Mouse (Mus musculus) lung, postnatal 0 days (tissue): ENCODE measurements around the gene Sox6. TPM values are rescaled to one million over a fixed set of nuclear protein-coding genes. Genes with fewer than 3 reads are reported as not detected.

ENCODE experiments used
- ATAC-seq: fragments of 200-750 bp; cut with Nextera tagmentation; 2 replicates; pipeline ENCODE4 v1.8.0; 2017; ENCODE audit warnings: moderate library complexity
- DNase-seq: peaks from one replicate; pipeline ENCODE4 v3.0.0-alpha.2; 2016; ENCODE audit warnings: low spot score
- H3K27ac ChIP-seq: fragments of 300-500 bp; sonication (generic); 2 replicates; pipeline ENCODE4 v1.5.1; 2014; ENCODE audit warnings: antibody characterized with exemption, mild to moderate bottlenecking, low read length, mixed read lengths
- H3K27me3 ChIP-seq: fragments of 300-500 bp; sonication (generic); replicated peaks from 2 replicates; pipeline ENCODE4 v1.6.1; 2014; ENCODE audit warnings: low read length, mixed read lengths; ENCODE audit not compliant: insufficient read depth
- H3K36me3 ChIP-seq: fragments of 300-500 bp; sonication (generic); 2 replicates; pipeline ENCODE4 v1.6.1; 2014; ENCODE audit warnings: low read length, mixed read lengths; ENCODE audit not compliant: insufficient read depth
- H3K4me1 ChIP-seq: fragments of 300-500 bp; sonication (generic); 2 replicates; pipeline ENCODE4 v1.6.1; 2014; ENCODE audit warnings: antibody characterized with exemption, low read depth, low read length, mixed read lengths; ENCODE audit not compliant: insufficient read depth
- H3K4me2 ChIP-seq: fragments of 300-500 bp; sonication (generic); replicated peaks from 2 replicates; pipeline ENCODE4 v1.6.1; 2014; ENCODE audit warnings: low read depth, mild to moderate bottlenecking, low read length, moderate library complexity, mixed read lengths
- H3K4me3 ChIP-seq: fragments of 300-500 bp; sonication (generic); 2 replicates; pipeline ENCODE4 v1.5.1; 2014; ENCODE audit warnings: low read depth, low read length
- H3K9ac ChIP-seq: fragments of 300-500 bp; sonication (generic); replicated peaks from 2 replicates; pipeline ENCODE4 v1.6.1; 2014; ENCODE audit warnings: low read depth, mild to moderate bottlenecking
- H3K9me3 ChIP-seq: fragments of 300-500 bp; sonication (generic); 2 replicates; pipeline ENCODE4 v1.6.1; 2016; ENCODE audit warnings: low read length, mixed read lengths
- CTCF ChIP-seq: IDR thresholded peaks from 2 replicates; pipeline ENCODE4 v1.5.1; 2016; ENCODE audit warnings: antibody characterized with exemption, mild to moderate bottlenecking
- EP300 ChIP-seq: IDR thresholded peaks from 2 replicates; pipeline ENCODE4 v1.6.1; 2016; ENCODE audit warnings: antibody characterized with exemption, mild to moderate bottlenecking, control low read depth
- WGBS: fragments of 180-500 bp; shearing (Covaris S2); extraction: QIAGEN DNeasy Blood & Tissue Kit; methylation state at CpG from one replicate; pipeline ENCODE4 v1.1.7; 2014; 5-methylcytosine and 5-hydroxymethylcytosine counted together
- polyA plus RNA-seq: library from polyadenylated mRNA; unstranded; fragments of >200 nt; fragmentation: Nextera tagmentation; extraction: Ambion mirVana; gene quantifications from 2 replicates; pipeline ENCODE4 v1.2.1, GENCODE M21; 2015

The Sox6 gene
- polyA plus RNA-seq, 1 experiment from 2014 or later, result 6.8 TPM

GRCm38 (mm10) chr7:115510045-115510444, 528.6 kb downstream of the Sox6 start:
- Histone ChIP-seq H3K9me3 (no peaks in the 10 kb centered on the region), H3K36me3 (no peaks in the 10 kb centered on the region), H3K4me3 (no peak overlapping the region), H3K27me3 (no peaks in the 10 kb centered on the region), H3K4me2 (no peak overlapping the region), H3K4me1 (no peaks in the 10 kb centered on the region), H3K9ac (no peak overlapping the region), H3K27ac (no peak overlapping the region)
- DNase-seq (no peak), ATAC-seq (no peak)
- TF ChIP-seq EP300 (no peak), CTCF (no peak)
- WGBS, result 71% methylated on average over 5 of the region's 5 CpGs

- Histone ChIP-seq H3K27me3 (no peaks in the 10 kb centered on the region), H3K4me1 (peaks cover 7% of the 10 kb centered on the region; the same call in 1 of the 2 replicates), H3K36me3 (no peaks in the 10 kb centered on the region), H3K9ac (no peak overlapping the region), H3K9me3 (no peaks in the 10 kb centered on the region), H3K4me2 (no peak overlapping the region), H3K27ac (no peak overlapping the region), H3K4me3 (no peak overlapping the region)
- TF ChIP-seq CTCF (no peak), EP300 (no peak)
- ATAC-seq, result no peak
- no peak for DNase-seq
- 92% methylated on average over 6 of the region's 6 CpGs for whole genome bisulfite sequencing
Measured at GRCm38 (mm10) chr7:115506385-115506784, 532.2 kb downstream of the Sox6 start.

- Histone ChIP-seq H3K27me3 (no peaks in the 10 kb centered on the region), H3K27ac (no peak overlapping the region), H3K36me3 (no peaks in the 10 kb centered on the region), H3K4me2 (no peak overlapping the region), H3K9ac (no peak overlapping the region), H3K4me3 (no peak overlapping the region), H3K9me3 (no peaks in the 10 kb centered on the region), H3K4me1 (peaks cover 18% of the 10 kb centered on the region; the same call in 1 of the 2 replicates)
- WGBS, result 9% methylated on average over 3 of the region's 3 CpGs
- DNase-seq, result peak; percentile 65
- ATAC-seq, result peak; percentile 77
- TF ChIP-seq CTCF (no peak), EP300 (peak; percentile 57; the same call in 1 of the 2 replicates)
Measured at GRCm38 (mm10) chr7:115501497-115501896, 537.1 kb downstream of the Sox6 start.

GRCm38 (mm10) chr7:115500825-115501224, 537.8 kb downstream of the Sox6 start:
- Histone ChIP-seq H3K9ac (no peak overlapping the region), H3K4me3 (no peak overlapping the region), H3K27ac (no peak overlapping the region), H3K36me3 (no peaks in the 10 kb centered on the region), H3K4me2 (no peak overlapping the region), H3K9me3 (no peaks in the 10 kb centered on the region), H3K27me3 (no peaks in the 10 kb centered on the region), H3K4me1 (peaks cover 18% of the 10 kb centered on the region; the same call in 1 of the 2 replicates)
- DNase-seq, result no peak
- ATAC-seq, result no peak
- TF ChIP-seq CTCF, result no peak

- no peaks in the 10 kb centered on the region for H3K9me3 ChIP-seq
- no peak overlapping the region for H3K4me2 ChIP-seq
- peak; percentile 63 for ATAC-seq
- H3K27ac ChIP-seq, result no peak overlapping the region
- H3K9ac ChIP-seq, result no peak overlapping the region
- WGBS, result 27% methylated on average over 7 of the region's 7 CpGs
- H3K36me3 ChIP-seq, result no peaks in the 10 kb centered on the region
- no peak overlapping the region for H3K4me3 ChIP-seq
- TF ChIP-seq EP300 (no peak), CTCF (no peak)
- H3K27me3 ChIP-seq, result no peaks in the 10 kb centered on the region
- peaks cover 18% of the 10 kb centered on the region; the same call in 1 of the 2 replicates for H3K4me1 ChIP-seq
- DNase-seq, result peak; percentile 19
Measured at GRCm38 (mm10) chr7:115500170-115500569, 538.4 kb downstream of the Sox6 start.

- Histone ChIP-seq H3K4me2 (no peak overlapping the region), H3K27ac (no peak overlapping the region), H3K9me3 (no peaks in the 10 kb centered on the region), H3K9ac (no peak overlapping the region), H3K4me3 (no peak overlapping the region), H3K4me1 (no peaks in the 10 kb centered on the region), H3K27me3 (no peaks in the 10 kb centered on the region), H3K36me3 (no peaks in the 10 kb centered on the region)
- ATAC-seq (no peak), DNase-seq (no peak)
- 84% methylated on average over 5 of the region's 5 CpGs for WGBS
- no peak for TF ChIP-seq EP300
- no peak for TF ChIP-seq CTCF
Measured at GRCm38 (mm10) chr7:115491721-115492120, 546.9 kb downstream of the Sox6 start.

- WGBS, result 70% methylated on average over 10 of the region's 10 CpGs
- Histone ChIP-seq H3K36me3 (no peaks in the 10 kb centered on the region), H3K4me1 (no peaks in the 10 kb centered on the region), H3K9ac (no peak overlapping the region), H3K27ac (no peak overlapping the region), H3K9me3 (no peaks in the 10 kb centered on the region), H3K27me3 (no peaks in the 10 kb centered on the region), H3K4me3 (no peak overlapping the region), H3K4me2 (no peak overlapping the region)
- ATAC-seq, result no peak
- TF ChIP-seq EP300 (no peak), CTCF (peak; percentile 52)
- no peak for DNase-seq
Measured at GRCm38 (mm10) chr7:115489608-115490007, 549.0 kb downstream of the Sox6 start.
